Mouse (Mus musculus) lung, postnatal 0 days (tissue): ENCODE measurements around the gene Ankrd40. TPM values are rescaled to one million over a fixed set of nuclear protein-coding genes. Genes with fewer than 3 reads are reported as not detected.

Source experiments
- ATAC-seq: fragments of 200-750 bp; cut with Nextera tagmentation; 2 replicates; pipeline ENCODE4 v1.8.0; 2017; ENCODE audit warnings: moderate library complexity
- DNase-seq: peaks from one replicate; pipeline ENCODE4 v3.0.0-alpha.2; 2016; ENCODE audit warnings: low spot score
- H3K27ac ChIP-seq: fragments of 300-500 bp; sonication (generic); 2 replicates; pipeline ENCODE4 v1.5.1; 2014; ENCODE audit warnings: antibody characterized with exemption, mild to moderate bottlenecking, low read length, mixed read lengths
- H3K27me3 ChIP-seq: fragments of 300-500 bp; sonication (generic); replicated peaks from 2 replicates; pipeline ENCODE4 v1.6.1; 2014; ENCODE audit warnings: low read length, mixed read lengths; ENCODE audit not compliant: insufficient read depth
- H3K36me3 ChIP-seq: fragments of 300-500 bp; sonication (generic); 2 replicates; pipeline ENCODE4 v1.6.1; 2014; ENCODE audit warnings: low read length, mixed read lengths; ENCODE audit not compliant: insufficient read depth
- H3K4me1 ChIP-seq: fragments of 300-500 bp; sonication (generic); 2 replicates; pipeline ENCODE4 v1.6.1; 2014; ENCODE audit warnings: antibody characterized with exemption, low read depth, low read length, mixed read lengths; ENCODE audit not compliant: insufficient read depth
- H3K4me2 ChIP-seq: fragments of 300-500 bp; sonication (generic); replicated peaks from 2 replicates; pipeline ENCODE4 v1.6.1; 2014; ENCODE audit warnings: low read depth, mild to moderate bottlenecking, low read length, moderate library complexity, mixed read lengths
- H3K4me3 ChIP-seq: fragments of 300-500 bp; sonication (generic); 2 replicates; pipeline ENCODE4 v1.5.1; 2014; ENCODE audit warnings: low read depth, low read length
- H3K9ac ChIP-seq: fragments of 300-500 bp; sonication (generic); replicated peaks from 2 replicates; pipeline ENCODE4 v1.6.1; 2014; ENCODE audit warnings: low read depth, mild to moderate bottlenecking
- H3K9me3 ChIP-seq: fragments of 300-500 bp; sonication (generic); 2 replicates; pipeline ENCODE4 v1.6.1; 2016; ENCODE audit warnings: low read length, mixed read lengths
- CTCF ChIP-seq: IDR thresholded peaks from 2 replicates; pipeline ENCODE4 v1.5.1; 2016; ENCODE audit warnings: antibody characterized with exemption, mild to moderate bottlenecking
- EP300 ChIP-seq: IDR thresholded peaks from 2 replicates; pipeline ENCODE4 v1.6.1; 2016; ENCODE audit warnings: antibody characterized with exemption, mild to moderate bottlenecking, control low read depth
- WGBS: fragments of 180-500 bp; shearing (Covaris S2); extraction: QIAGEN DNeasy Blood & Tissue Kit; methylation state at CpG from one replicate; pipeline ENCODE4 v1.1.7; 2014; 5-methylcytosine and 5-hydroxymethylcytosine counted together
- polyA plus RNA-seq: library from polyadenylated mRNA; unstranded; fragments of >200 nt; fragmentation: Nextera tagmentation; extraction: Ambion mirVana; gene quantifications from 2 replicates; pipeline ENCODE4 v1.2.1, GENCODE M21; 2015

Gene Ankrd40
- 33.3 and 33.6 TPM in 2 replicates for polyA plus RNA-seq

DNA sequence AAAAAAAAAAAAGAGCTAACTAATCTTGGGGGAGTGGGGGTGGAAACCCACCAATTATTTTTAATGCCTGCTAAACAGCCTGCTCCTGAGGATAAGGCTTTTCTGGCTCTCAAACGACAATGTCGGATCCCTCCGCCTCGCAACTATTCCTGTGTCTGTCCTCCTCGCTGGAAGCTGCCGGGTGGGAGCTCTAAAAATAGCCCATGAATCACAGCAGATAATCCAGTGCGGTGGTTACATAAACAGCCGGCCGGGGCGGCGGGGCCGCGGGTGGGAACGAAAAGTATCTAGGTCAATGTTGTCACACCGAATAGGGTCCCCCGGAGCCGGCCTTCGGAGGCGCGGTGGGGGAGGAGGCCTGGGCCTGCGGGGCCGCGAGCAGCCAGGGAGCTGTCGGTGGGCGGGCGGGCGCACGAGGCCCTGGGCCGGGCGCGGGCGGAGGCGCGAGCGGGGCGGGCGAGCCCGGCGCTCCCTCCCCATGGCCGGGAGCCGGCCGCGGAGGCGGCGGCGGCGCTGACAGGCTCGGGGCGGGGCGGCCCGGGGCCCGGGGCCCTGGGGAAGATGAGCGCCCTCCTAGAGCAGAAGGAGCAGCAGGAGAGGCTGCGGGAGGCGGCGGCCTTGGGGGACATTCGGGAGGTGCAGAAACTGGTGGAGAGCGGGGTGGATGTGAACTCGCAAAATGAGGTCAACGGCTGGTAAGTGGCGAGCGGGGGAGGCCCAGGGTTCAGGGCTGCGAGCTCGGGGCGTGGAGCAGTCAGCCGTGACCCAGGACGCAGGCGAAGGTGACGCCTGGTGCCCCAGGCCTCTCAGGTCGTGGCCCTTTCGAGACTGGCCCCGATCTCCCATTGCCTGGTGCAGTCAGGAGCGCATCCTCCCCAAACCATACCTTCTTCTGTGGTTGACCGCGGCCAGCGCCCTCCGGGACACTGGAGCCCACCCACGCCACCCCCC, at the start of gene Ankrd40:
Gene Ankrd40 (plus strand): TSS at position 309 of the 951 bp plus-strand sequence.
- DNase-seq (peak; percentile 97), ATAC-seq (peak; percentile 91)
- Histone ChIP-seq H3K36me3 (no peaks in the 10 kb centered on the region), H3K4me1 (peaks cover 12% of the 10 kb centered on the region), H3K27me3 (no peaks in the 10 kb centered on the region), H3K4me3 (peak within 1 kb of the TSS; percentile 78), H3K9me3 (no peaks in the 10 kb centered on the region), H3K9ac (peak within 1 kb of the TSS; percentile 96), H3K4me2 (peak within 1 kb of the TSS; percentile 72), H3K27ac (peak within 1 kb of the TSS; percentile 99)
- TF ChIP-seq CTCF (no peak), EP300 (peak; percentile 80)
- under 1% methylated on average over 60 of the region's 78 CpGs for WGBS

DNA sequence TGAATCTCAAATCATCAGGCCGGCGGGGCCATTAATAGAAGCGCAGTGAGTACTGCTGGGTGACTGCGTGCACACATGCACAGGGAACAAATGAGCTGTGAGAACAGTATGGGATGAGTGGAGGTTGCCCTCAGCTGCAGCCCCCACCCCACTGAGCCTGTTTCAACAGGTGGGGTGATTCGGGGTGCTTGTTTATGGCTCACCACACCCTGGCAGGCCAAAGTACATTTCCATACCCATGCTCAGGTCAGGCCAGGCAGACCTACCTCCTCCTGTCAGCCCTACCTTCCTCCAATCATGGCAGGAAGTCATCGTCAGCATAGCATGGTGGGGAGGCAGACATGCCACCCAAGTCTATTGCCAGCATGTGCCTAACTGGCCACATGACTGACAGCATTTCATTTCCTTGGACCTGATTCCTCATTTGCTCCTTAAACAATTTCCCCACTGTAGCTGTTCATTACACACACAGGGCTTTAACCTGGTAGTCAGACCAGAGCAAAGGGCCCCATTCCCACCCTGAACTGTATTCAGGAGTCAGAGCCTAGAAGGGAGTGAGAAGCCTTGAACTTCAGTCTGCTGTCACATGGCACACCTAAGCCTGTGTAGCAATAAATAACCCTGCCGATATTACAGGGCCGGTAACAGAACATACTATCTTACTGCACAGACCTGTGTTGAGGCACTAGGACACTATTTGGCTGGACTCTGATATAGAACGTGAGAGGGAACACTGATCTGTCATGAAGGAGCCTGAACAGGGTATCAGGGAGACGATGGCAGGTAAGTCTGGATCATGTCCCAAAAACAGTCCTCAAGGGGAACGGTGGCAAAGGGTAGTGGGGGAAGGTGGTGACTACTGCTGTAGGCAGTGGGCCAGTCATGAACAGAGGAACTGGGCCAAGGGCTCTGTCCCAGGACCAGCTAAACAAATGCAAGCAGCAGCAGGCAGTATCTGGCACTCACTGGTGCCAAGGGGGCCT, 46.3 kb upstream of the Ankrd40 start, which contains the start of gene Gm21885:
Gene Gm21885 (plus strand): TSS at position 675 of the 983 bp plus-strand sequence.
- H3K9me3 ChIP-seq: no peaks in the 10 kb centered on the region
- H3K4me3 ChIP-seq: no peak within 1 kb of the TSS
- no peaks in the 10 kb centered on the region for H3K36me3 ChIP-seq
- 66% methylated on average over 11 of the region's 11 CpGs for WGBS
- no peaks in the 10 kb centered on the region for H3K4me1 ChIP-seq
- TF ChIP-seq EP300 (no peak), CTCF (no peak)
- H3K9ac ChIP-seq: no peak within 1 kb of the TSS
- ATAC-seq (no peak), DNase-seq (no peak)
- no peaks in the 10 kb centered on the region for H3K27me3 ChIP-seq
- H3K27ac ChIP-seq: no peak within 1 kb of the TSS
- H3K4me2 ChIP-seq: no peak within 1 kb of the TSS

DNA sequence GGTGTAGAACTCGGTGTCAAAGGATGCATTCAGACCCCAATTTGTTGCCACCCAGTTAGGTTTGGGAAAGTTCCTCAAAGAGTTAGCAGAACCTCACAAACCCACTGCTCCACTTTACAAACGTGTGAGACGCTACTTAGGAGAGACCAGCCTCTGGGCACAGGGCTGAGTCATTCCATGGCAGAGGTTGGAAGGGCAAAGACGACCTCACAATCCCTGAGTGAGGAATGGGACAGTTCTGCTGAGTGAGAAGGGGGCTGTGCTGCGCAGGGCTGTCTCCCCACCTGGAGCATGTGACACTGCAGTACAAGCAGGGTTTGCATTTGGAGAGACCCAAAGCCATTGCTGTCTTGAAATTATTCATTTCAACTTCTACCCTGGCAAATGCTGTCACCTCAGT, 45.5 kb upstream of the Ankrd40 start:
- H3K9me3 ChIP-seq: no peaks in the 10 kb centered on the region
- DNase-seq (no peak), ATAC-seq (no peak)
- no peak overlapping the region for H3K4me3 ChIP-seq
- no peaks in the 10 kb centered on the region for H3K36me3 ChIP-seq
- no peak overlapping the region for H3K27ac ChIP-seq
- no peak for TF ChIP-seq CTCF
- no peak overlapping the region for H3K4me2 ChIP-seq
- no peaks in the 10 kb centered on the region; the same call in 1 of the 2 replicates for H3K4me1 ChIP-seq
- WGBS: 52% methylated on average over 5 of the region's 5 CpGs
- H3K27me3 ChIP-seq: no peaks in the 10 kb centered on the region
- no peak overlapping the region for H3K9ac ChIP-seq

DNA sequence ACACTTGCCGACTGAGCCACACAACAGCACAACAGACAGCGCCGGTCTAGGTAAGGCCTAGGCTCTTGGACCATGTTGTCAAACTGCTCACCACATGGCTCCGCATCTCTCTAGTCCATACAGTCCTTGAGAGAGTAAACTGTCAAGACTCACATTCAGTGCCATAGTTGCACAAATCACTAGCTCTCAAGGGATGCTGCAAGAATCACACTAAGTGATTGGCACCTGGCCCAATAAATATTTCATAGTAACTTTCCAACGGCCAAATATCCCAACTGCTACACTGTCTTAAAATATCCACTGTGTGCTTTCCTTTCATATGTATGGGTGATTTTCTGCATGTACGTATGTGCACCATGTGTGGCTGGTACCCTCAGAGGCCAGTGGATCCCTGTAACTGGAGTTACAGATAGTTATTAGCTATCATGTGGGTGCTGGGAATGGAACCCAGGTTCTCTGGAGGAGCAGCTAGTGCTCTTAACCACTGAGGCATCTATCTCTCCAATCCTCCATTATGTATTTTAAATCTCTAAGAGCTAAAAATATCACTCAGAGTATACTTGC, 44.2 kb upstream of the Ankrd40 start:
- ATAC-seq: no peak
- Histone ChIP-seq H3K9ac (no peak overlapping the region), H3K27ac (no peak overlapping the region), H3K27me3 (no peaks in the 10 kb centered on the region), H3K9me3 (no peaks in the 10 kb centered on the region), H3K4me2 (no peak overlapping the region), H3K36me3 (no peaks in the 10 kb centered on the region; the same call in 1 of the 2 replicates), H3K4me1 (no peaks in the 10 kb centered on the region; the same call in 1 of the 2 replicates), H3K4me3 (no peak overlapping the region)
- TF ChIP-seq EP300 (no peak), CTCF (no peak)
- WGBS: 85% methylated on average over 6 of the region's 6 CpGs
- DNase-seq: no peak

DNA sequence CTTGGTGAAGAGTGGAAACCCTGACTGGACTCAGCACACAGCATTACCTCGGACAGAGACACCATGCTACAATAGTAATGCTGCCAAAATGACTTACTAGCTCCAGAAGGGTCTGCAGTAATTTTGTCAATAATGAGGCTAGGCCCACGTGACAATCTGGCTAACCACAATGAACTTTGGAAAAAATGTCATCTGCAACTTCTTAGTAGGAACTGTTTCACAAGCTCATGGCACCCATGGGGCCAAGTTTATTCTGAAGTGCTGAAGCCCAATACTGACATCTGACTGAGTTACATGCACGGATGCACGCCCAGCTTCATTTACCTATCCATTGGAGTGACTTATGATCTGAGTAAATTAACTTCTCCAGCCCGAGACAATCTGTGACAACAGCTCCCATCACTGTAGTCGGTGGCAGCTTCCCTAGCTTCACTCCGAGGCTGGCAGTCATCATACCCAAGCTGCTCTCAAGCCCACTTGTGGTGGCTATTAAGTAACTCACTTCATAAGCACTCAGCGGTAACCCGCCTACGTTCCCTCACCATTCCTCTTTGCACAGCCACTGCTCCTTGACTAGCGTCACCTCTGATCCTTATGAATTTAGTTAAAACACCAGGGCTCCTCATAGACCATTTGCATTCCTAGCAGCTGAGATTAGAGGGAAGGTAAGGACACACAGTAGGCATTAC, 41.8 kb upstream of the Ankrd40 start:
- no peaks in the 10 kb centered on the region; the same call in 1 of the 2 replicates for H3K4me1 ChIP-seq
- H3K9ac ChIP-seq: no peak overlapping the region
- no peaks in the 10 kb centered on the region for H3K27me3 ChIP-seq
- H3K4me3 ChIP-seq: no peak overlapping the region
- peaks cover 7% of the 10 kb centered on the region; the same call in 1 of the 2 replicates for H3K36me3 ChIP-seq
- ATAC-seq (peak; percentile 95), DNase-seq (peak; percentile 92)
- TF ChIP-seq EP300 (no peak; the same call in 1 of the 2 replicates), CTCF (peak; percentile 4; the same call in 1 of the 2 replicates)
- H3K4me2 ChIP-seq: no peak overlapping the region
- WGBS: 61% methylated on average over 11 of the region's 11 CpGs
- H3K27ac ChIP-seq: peak overlapping the region; percentile 32; the same call in 1 of the 2 replicates
- no peaks in the 10 kb centered on the region for H3K9me3 ChIP-seq
